Mouse (Mus musculus) layer of hippocampus, adult 11-12 months (tissue): ENCODE measurements at regions not wholly inside any gene's neighbourhood (a gene's known extent, or its start where the extent isn't known, plus 50 kb on each side); places are given as distances from the start of the nearest gene placed in this dataset.

Experiments
- DNase-seq: peaks from one replicate; pipeline ENCODE4 v3.0.0; 2022; ENCODE audit warnings: low spot score

GRCm38 (mm10) chr6:143287322-143287721 is 120.3 kb downstream of the Etnk1 start:
- DNase-seq = no peak

- DNase-seq = peak; percentile 46
These were observed 121.6 kb downstream of the Etnk1 start for GRCm38 (mm10) chr6:143288491-143289130.

GRCm38 (mm10) chr6:143293648-143294047 is 126.6 kb downstream of the Etnk1 start:
- DNase-seq = no peak

- DNase-seq = no peak
These were observed 131.4 kb downstream of the Etnk1 start for GRCm38 (mm10) chr6:143298391-143298790.

GRCm38 (mm10) chr6:143301414-143301813 is 134.4 kb downstream of the Etnk1 start:
- no peak for DNase-seq

GRCm38 (mm10) chr6:143307327-143307726 is 140.3 kb downstream of the Etnk1 start:
- no peak for DNase-seq

- DNase-seq = no peak
These were observed 148.8 kb downstream of the Etnk1 start for GRCm38 (mm10) chr6:143315859-143316258.

GRCm38 (mm10) chr6:143320426-143320825 is 153.4 kb downstream of the Etnk1 start:
- DNase-seq = no peak

- DNase-seq = no peak
These were observed 157.6 kb downstream of the Etnk1 start for GRCm38 (mm10) chr6:143324636-143325035.

- no peak for DNase-seq
These were observed 160.1 kb downstream of the Etnk1 start for GRCm38 (mm10) chr6:143326956-143327722.

- DNase-seq = no peak
These were observed 160.8 kb downstream of the Etnk1 start for GRCm38 (mm10) chr6:143327788-143328187.

GRCm38 (mm10) chr6:143328202-143328601 is 161.2 kb downstream of the Etnk1 start:
- peak; percentile 17 for DNase-seq

GRCm38 (mm10) chr6:143329096-143329495 is 162.1 kb downstream of the Etnk1 start:
- DNase-seq = no peak

GRCm38 (mm10) chr6:143333493-143333892 is 166.5 kb downstream of the Etnk1 start:
- no peak for DNase-seq

- DNase-seq = no peak
These were observed 169.6 kb downstream of the Etnk1 start for GRCm38 (mm10) chr6:143336574-143336973.

- no peak for DNase-seq
These were observed 182.0 kb downstream of the Etnk1 start for GRCm38 (mm10) chr6:143349000-143349399.

GRCm38 (mm10) chr6:143359320-143360032 is 192.5 kb downstream of the Etnk1 start:
- DNase-seq = peak; percentile 31

- no peak for DNase-seq
These were observed 194.2 kb downstream of the Etnk1 start for GRCm38 (mm10) chr6:143361149-143361725.

GRCm38 (mm10) chr6:143361963-143362362 is 194.9 kb downstream of the Etnk1 start:
- DNase-seq = no peak

- no peak for DNase-seq
These were observed 198.8 kb downstream of the Etnk1 start for GRCm38 (mm10) chr6:143365840-143366239.

GRCm38 (mm10) chr6:143367804-143368203 is 200.8 kb downstream of the Etnk1 start:
- no peak for DNase-seq

GRCm38 (mm10) chr6:143368646-143369045 is 201.6 kb downstream of the Etnk1 start:
- DNase-seq = no peak

- no peak for DNase-seq
These were observed 205.5 kb downstream of the Etnk1 start for GRCm38 (mm10) chr6:143372487-143372886.
